Mouse (Mus musculus): ENCODE data around the gene Fgfrl1. TPM values are rescaled to one million over a fixed set of nuclear protein-coding genes. Genes with fewer than 3 reads are reported as not detected.
A peak's percentile ranks its signal among the peaks of the same experiment; 100 is the strongest.

Fgfrl1 gene
- polyA plus RNA-seq, 1 experiment from 2014 or later: 4.7 TPM

DNA sequence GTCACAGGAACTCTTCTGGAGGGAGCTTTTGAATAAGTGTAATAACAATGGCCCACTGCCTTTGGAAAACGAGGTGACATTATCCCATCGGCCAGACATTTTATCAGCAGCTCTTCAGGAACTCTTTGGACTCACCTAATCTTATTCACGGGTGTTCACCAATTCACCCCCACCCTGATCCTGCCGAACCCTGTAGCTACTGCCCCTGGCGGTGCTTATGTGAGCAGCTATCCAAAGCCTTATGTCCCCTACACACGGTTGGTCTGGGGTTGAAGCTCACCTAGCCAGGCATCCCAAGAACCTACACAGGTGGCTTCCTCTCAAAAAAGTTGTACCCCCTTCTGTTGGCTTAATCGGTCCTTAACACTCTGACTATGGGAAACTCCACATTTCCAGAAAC, 27.6 kb downstream of the Fgfrl1 start:
- Histone ChIP-seq H3K27me3 (replicated peaks; ENCODE audit: control insufficient read depth, insufficient read depth, low read length) (no peaks in the 10 kb centered on the region), H3K9ac (ENCODE audit: low read depth, low read length) (no peak overlapping the region), H3K9me3 (ENCODE audit: control insufficient read depth, low read length) (no peaks in the 10 kb centered on the region), H3K36me3 (ENCODE audit: control insufficient read depth, insufficient read depth, low read length) (no peaks in the 10 kb centered on the region), H3K4me2 (ENCODE audit: low read length) (no peak overlapping the region), H3K4me3 (ENCODE audit: low read length) (no peak overlapping the region), H3K4me1 (ENCODE audit: control insufficient read depth, insufficient read depth, low read depth, low read length) (no peaks in the 10 kb centered on the region), H3K27ac (ENCODE audit: low read depth, low read length) (no peak overlapping the region)
- WGBS: 70% methylated on average over 7 of the region's 7 CpGs
- no peak for ATAC-seq

- no peak overlapping the region for H3K4me3 ChIP-seq (ENCODE audit: low read length)
- H3K27me3 ChIP-seq (replicated peaks; ENCODE audit: control insufficient read depth, insufficient read depth, low read length): no peaks in the 10 kb centered on the region
- no peak for ATAC-seq
- H3K4me2 ChIP-seq (ENCODE audit: low read length): no peak overlapping the region
- no peaks in the 10 kb centered on the region for H3K36me3 ChIP-seq (ENCODE audit: control insufficient read depth, insufficient read depth, low read length)
- 68% methylated on average over 2 of the region's 2 CpGs for WGBS
- no peaks in the 10 kb centered on the region for H3K9me3 ChIP-seq (ENCODE audit: control insufficient read depth, low read length)
- no peak overlapping the region for H3K27ac ChIP-seq (ENCODE audit: low read depth, low read length)
- no peak overlapping the region for H3K9ac ChIP-seq (ENCODE audit: low read depth, low read length)
- no peaks in the 10 kb centered on the region for H3K4me1 ChIP-seq (ENCODE audit: control insufficient read depth, insufficient read depth, low read depth, low read length)
These were observed 31.8 kb downstream of the Fgfrl1 start for GRCm38 (mm10) chr5:108724006-108724405.

GRCm38 (mm10) chr5:108726557-108727248, 34.5 kb downstream of the Fgfrl1 start:
- peak; percentile 95 for ATAC-seq
- Histone ChIP-seq H3K4me3 (ENCODE audit: low read length) (no peak overlapping the region), H3K36me3 (ENCODE audit: control insufficient read depth, insufficient read depth, low read length) (no peaks in the 10 kb centered on the region), H3K4me1 (ENCODE audit: control insufficient read depth, insufficient read depth, low read depth, low read length) (no peaks in the 10 kb centered on the region), H3K4me2 (ENCODE audit: low read length) (no peak overlapping the region), H3K9me3 (ENCODE audit: control insufficient read depth, low read length) (no peaks in the 10 kb centered on the region), H3K9ac (ENCODE audit: low read depth, low read length) (no peak overlapping the region), H3K27me3 (replicated peaks; ENCODE audit: control insufficient read depth, insufficient read depth, low read length) (no peaks in the 10 kb centered on the region), H3K27ac (ENCODE audit: low read depth, low read length) (no peak overlapping the region)
- 22% methylated on average over 5 of the region's 5 CpGs for WGBS

- WGBS: 94% methylated on average over 1 of the region's 1 CpGs
- Histone ChIP-seq H3K36me3 (ENCODE audit: control insufficient read depth, insufficient read depth, low read length) (no peaks in the 10 kb centered on the region), H3K27ac (ENCODE audit: low read depth, low read length) (no peak overlapping the region), H3K27me3 (replicated peaks; ENCODE audit: control insufficient read depth, insufficient read depth, low read length) (no peaks in the 10 kb centered on the region), H3K9me3 (ENCODE audit: control insufficient read depth, low read length) (no peaks in the 10 kb centered on the region), H3K9ac (ENCODE audit: low read depth, low read length) (no peak overlapping the region), H3K4me1 (ENCODE audit: control insufficient read depth, insufficient read depth, low read depth, low read length) (no peaks in the 10 kb centered on the region), H3K4me3 (ENCODE audit: low read length) (no peak overlapping the region), H3K4me2 (ENCODE audit: low read length) (no peak overlapping the region)
- ATAC-seq: no peak
These were observed 35.2 kb downstream of the Fgfrl1 start for GRCm38 (mm10) chr5:108727425-108727824.

DNA sequence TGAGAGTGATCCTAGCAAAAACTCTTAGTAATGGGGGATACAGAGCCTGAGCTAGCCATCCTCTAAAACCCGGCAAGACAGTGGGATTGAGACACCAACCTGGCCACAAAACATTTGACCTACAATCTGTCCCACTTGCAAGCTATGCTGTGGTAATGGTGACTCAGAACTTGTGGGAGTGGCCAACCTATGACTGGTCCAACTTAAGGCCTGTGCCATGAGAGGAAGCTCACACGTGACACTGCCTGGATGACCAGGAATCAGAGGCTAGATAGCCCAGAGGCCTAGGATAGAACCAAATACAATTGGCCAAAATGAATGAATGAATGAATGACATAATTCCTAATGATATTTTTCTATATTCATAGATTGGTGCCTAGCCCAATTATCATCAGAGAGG, 49.7 kb downstream of the Fgfrl1 start:
- Histone ChIP-seq H3K27ac (ENCODE audit: low read depth, low read length) (no peak overlapping the region), H3K36me3 (ENCODE audit: control insufficient read depth, insufficient read depth, low read length) (no peaks in the 10 kb centered on the region), H3K9ac (ENCODE audit: low read depth, low read length) (no peak overlapping the region), H3K9me3 (ENCODE audit: control insufficient read depth, low read length) (no peaks in the 10 kb centered on the region), H3K27me3 (replicated peaks; ENCODE audit: control insufficient read depth, insufficient read depth, low read length) (no peaks in the 10 kb centered on the region), H3K4me2 (ENCODE audit: low read length) (no peak overlapping the region), H3K4me1 (ENCODE audit: control insufficient read depth, insufficient read depth, low read depth, low read length) (no peaks in the 10 kb centered on the region), H3K4me3 (ENCODE audit: low read length) (no peak overlapping the region)
- WGBS: 85% methylated on average over 2 of the region's 2 CpGs
- ATAC-seq: no peak

- no peak overlapping the region for H3K9ac ChIP-seq (ENCODE audit: low read depth, low read length)
- H3K36me3 ChIP-seq (ENCODE audit: control insufficient read depth, insufficient read depth, low read length): no peaks in the 10 kb centered on the region
- no peaks in the 10 kb centered on the region for H3K4me1 ChIP-seq (ENCODE audit: control insufficient read depth, insufficient read depth, low read depth, low read length)
- 76% methylated on average over 2 of the region's 2 CpGs for WGBS
- no peak for ATAC-seq
- H3K4me3 ChIP-seq (ENCODE audit: low read length): no peak overlapping the region
- no peak overlapping the region for H3K4me2 ChIP-seq (ENCODE audit: low read length)
- H3K27ac ChIP-seq (ENCODE audit: low read depth, low read length): no peak overlapping the region
- no peaks in the 10 kb centered on the region for H3K9me3 ChIP-seq (ENCODE audit: control insufficient read depth, low read length)
- H3K27me3 ChIP-seq (replicated peaks; ENCODE audit: control insufficient read depth, insufficient read depth, low read length): no peaks in the 10 kb centered on the region
These were observed 50.4 kb downstream of the Fgfrl1 start for GRCm38 (mm10) chr5:108742596-108742995.

DNA sequence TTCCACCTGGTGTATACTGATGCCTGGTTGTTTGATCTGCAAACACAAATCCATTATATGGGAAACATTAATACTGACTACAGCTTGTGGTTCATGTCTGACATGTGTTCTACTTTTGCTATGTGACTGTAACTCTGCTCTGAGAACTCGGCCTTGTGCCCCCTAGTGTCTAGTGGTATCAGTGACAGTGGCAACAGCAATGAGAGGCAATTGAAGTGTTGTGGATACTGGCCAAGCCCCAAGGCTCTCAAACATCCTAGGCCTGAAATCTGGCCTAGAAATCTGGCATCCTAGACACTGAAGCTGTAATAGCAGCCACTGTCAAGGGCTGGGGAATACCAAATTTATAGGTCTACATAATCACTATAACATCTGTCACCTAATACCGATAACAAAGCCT, 51.7 kb downstream of the Fgfrl1 start:
- Histone ChIP-seq H3K27ac (ENCODE audit: low read depth, low read length) (no peak overlapping the region), H3K36me3 (ENCODE audit: control insufficient read depth, insufficient read depth, low read length) (no peaks in the 10 kb centered on the region), H3K9ac (ENCODE audit: low read depth, low read length) (no peak overlapping the region), H3K27me3 (replicated peaks; ENCODE audit: control insufficient read depth, insufficient read depth, low read length) (no peaks in the 10 kb centered on the region), H3K9me3 (ENCODE audit: control insufficient read depth, low read length) (no peaks in the 10 kb centered on the region), H3K4me1 (ENCODE audit: control insufficient read depth, insufficient read depth, low read depth, low read length) (no peaks in the 10 kb centered on the region), H3K4me3 (ENCODE audit: low read length) (no peak overlapping the region), H3K4me2 (ENCODE audit: low read length) (no peak overlapping the region)
- no peak for ATAC-seq
- 69% methylated on average over 2 of the region's 2 CpGs for WGBS

GRCm38 (mm10) chr5:108744629-108745028, 52.4 kb downstream of the Fgfrl1 start:
- Histone ChIP-seq H3K9ac (ENCODE audit: low read depth, low read length) (no peak overlapping the region), H3K27ac (ENCODE audit: low read depth, low read length) (no peak overlapping the region), H3K4me3 (ENCODE audit: low read length) (no peak overlapping the region), H3K36me3 (ENCODE audit: control insufficient read depth, insufficient read depth, low read length) (no peaks in the 10 kb centered on the region), H3K4me1 (ENCODE audit: control insufficient read depth, insufficient read depth, low read depth, low read length) (no peaks in the 10 kb centered on the region), H3K9me3 (ENCODE audit: control insufficient read depth, low read length) (no peaks in the 10 kb centered on the region), H3K27me3 (replicated peaks; ENCODE audit: control insufficient read depth, insufficient read depth, low read length) (no peaks in the 10 kb centered on the region), H3K4me2 (ENCODE audit: low read length) (no peak overlapping the region)
- 84% methylated on average over 3 of the region's 3 CpGs for WGBS
- ATAC-seq: no peak

GRCm38 (mm10) chr5:108750328-108751210, 58.4 kb downstream of the Fgfrl1 start:
- Histone ChIP-seq H3K9ac (ENCODE audit: low read depth, low read length) (no peak overlapping the region), H3K27ac (ENCODE audit: low read depth, low read length) (no peak overlapping the region), H3K4me3 (ENCODE audit: low read length) (no peak overlapping the region), H3K36me3 (ENCODE audit: control insufficient read depth, insufficient read depth, low read length) (no peaks in the 10 kb centered on the region), H3K9me3 (ENCODE audit: control insufficient read depth, low read length) (no peaks in the 10 kb centered on the region), H3K4me1 (ENCODE audit: control insufficient read depth, insufficient read depth, low read depth, low read length) (no peaks in the 10 kb centered on the region), H3K27me3 (replicated peaks; ENCODE audit: control insufficient read depth, insufficient read depth, low read length) (no peaks in the 10 kb centered on the region), H3K4me2 (ENCODE audit: low read length) (no peak overlapping the region)
- no peak for ATAC-seq
- WGBS: 75% methylated on average over 5 of the region's 5 CpGs
